Mouse (Mus musculus) heart, embryonic 10.5 days (tissue): ENCODE data around the gene Polr2f. TPM values are rescaled to one million over a fixed set of nuclear protein-coding genes. Genes with fewer than 3 reads are reported as not detected.

Experiments used
- DNase-seq: peaks from one replicate; pipeline ENCODE4 v3.0.0-alpha.2; 2017; ENCODE audit warnings: low spot score
- H3K27ac ChIP-seq: fragments of 300-500 bp; sonication (generic); 2 replicates; pipeline ENCODE4 v1.5.1; 2016; ENCODE audit warnings: mild to moderate bottlenecking
- H3K27me3 ChIP-seq: fragments of 300-500 bp; sonication (generic); 2 replicates; pipeline ENCODE4 v1.6.1; 2016; ENCODE audit warnings: mild to moderate bottlenecking; ENCODE audit not compliant: poor library complexity, insufficient read depth, severe bottlenecking
- H3K36me3 ChIP-seq: fragments of 300-500 bp; sonication (generic); 2 replicates; pipeline ENCODE4 v1.6.1; 2016; ENCODE audit warnings: mild to moderate bottlenecking, moderate library complexity
- H3K4me1 ChIP-seq: fragments of 300-500 bp; sonication (generic); 2 replicates; pipeline ENCODE4 v1.6.1; 2016; ENCODE audit warnings: mild to moderate bottlenecking
- H3K4me3 ChIP-seq: fragments of 300-500 bp; sonication (generic); 2 replicates; pipeline ENCODE4 v1.5.1; 2016; ENCODE audit warnings: mild to moderate bottlenecking, moderate library complexity
- H3K9me3 ChIP-seq: fragments of 300-500 bp; sonication (generic); 2 replicates; pipeline ENCODE4 v1.6.1; 2016; ENCODE audit warnings: mild to moderate bottlenecking, moderate library complexity
- WGBS: fragments of 180-500 bp; shearing (Covaris S2); methylation state at CpG from one replicate; pipeline ENCODE4 v1.1.7; 2016; 5-methylcytosine and 5-hydroxymethylcytosine counted together
- polyA plus RNA-seq: library from polyadenylated mRNA; unstranded; fragments of >200 nt; fragmentation: Nextera tagmentation; extraction: Ambion mirVana; gene quantifications from 2 replicates; pipeline ENCODE4 v1.2.1, GENCODE M21; 2016

Polr2f gene
- polyA plus RNA-seq, 1 experiment from 2014 or later = 326 TPM

- peaks cover 8% of the 10 kb centered on the region; the same call in 1 of the 2 replicates for H3K4me1 ChIP-seq
- no peaks in the 10 kb centered on the region for H3K27me3 ChIP-seq
- DNase-seq = no peak
- H3K27ac ChIP-seq = peak overlapping the region; percentile 9; the same call in 1 of the 2 replicates
- peaks cover 96% of the 10 kb centered on the region for H3K36me3 ChIP-seq
- H3K4me3 ChIP-seq = no peak overlapping the region
- WGBS = 77% methylated on average over 10 of the region's 10 CpGs
- H3K9me3 ChIP-seq = no peaks in the 10 kb centered on the region
Observed at GRCm38 (mm10) chr15:79124331-79124875, 16.4 kb upstream of the Polr2f start.

GRCm38 (mm10) chr15:79126217-79126932, 14.4 kb upstream of the Polr2f start:
- DNase-seq = no peak
- H3K4me3 ChIP-seq = no peak overlapping the region
- H3K27ac ChIP-seq = no peak overlapping the region
- H3K36me3 ChIP-seq = peaks cover 96% of the 10 kb centered on the region
- WGBS = 79% methylated on average over 13 of the region's 13 CpGs
- H3K27me3 ChIP-seq = no peaks in the 10 kb centered on the region
- H3K4me1 ChIP-seq = 0 out of 2 replicates have a peak, but pooled peaks cover 3% of the 10 kb centered on the region
- no peaks in the 10 kb centered on the region for H3K9me3 ChIP-seq

GRCm38 (mm10) chr15:79127101-79127500, 13.7 kb upstream of the Polr2f start:
- 88% methylated on average over 12 of the region's 12 CpGs for WGBS
- Histone ChIP-seq H3K27ac (no peak overlapping the region), H3K27me3 (no peaks in the 10 kb centered on the region), H3K4me3 (no peak overlapping the region), H3K36me3 (peaks cover 97% of the 10 kb centered on the region), H3K9me3 (no peaks in the 10 kb centered on the region), H3K4me1 (0 out of 2 replicates have a peak, but pooled peaks cover 3% of the 10 kb centered on the region)
- DNase-seq = no peak

- Histone ChIP-seq H3K36me3 (peaks cover 97% of the 10 kb centered on the region), H3K27ac (no peak overlapping the region), H3K9me3 (no peaks in the 10 kb centered on the region), H3K27me3 (no peaks in the 10 kb centered on the region), H3K4me1 (peaks cover 3% of the 10 kb centered on the region; the same call in 1 of the 2 replicates), H3K4me3 (no peak overlapping the region)
- WGBS = 89% methylated on average over 5 of the region's 5 CpGs
- DNase-seq = no peak
Observed at GRCm38 (mm10) chr15:79128208-79128607, 12.6 kb upstream of the Polr2f start.

GRCm38 (mm10) chr15:79129311-79129710, 11.5 kb upstream of the Polr2f start:
- H3K36me3 ChIP-seq = peaks cover 97% of the 10 kb centered on the region

GRCm38 (mm10) chr15:79130782-79131181, 10.0 kb upstream of the Polr2f start:
- DNase-seq = no peak
- H3K36me3 ChIP-seq = peaks cover 91% of the 10 kb centered on the region
- no peaks in the 10 kb centered on the region for H3K9me3 ChIP-seq
- H3K27me3 ChIP-seq = no peaks in the 10 kb centered on the region
- WGBS = 87% methylated on average over 10 of the region's 10 CpGs
- no peak overlapping the region for H3K27ac ChIP-seq
- H3K4me1 ChIP-seq = no peaks in the 10 kb centered on the region; the same call in 1 of the 2 replicates
- H3K4me3 ChIP-seq = no peak overlapping the region

More at GRCm38 (mm10) chr15:79129311-79129710, 11.5 kb upstream of the Polr2f start:
- WGBS = 76% methylated on average over 7 of the region's 7 CpGs
- DNase-seq = no peak
- Histone ChIP-seq H3K4me1 (no peaks in the 10 kb centered on the region; the same call in 1 of the 2 replicates), H3K4me3 (no peak overlapping the region), H3K27me3 (no peaks in the 10 kb centered on the region), H3K9me3 (no peaks in the 10 kb centered on the region), H3K27ac (no peak overlapping the region)

GRCm38 (mm10) chr15:79131442-79131841, 9.4 kb upstream of the Polr2f start:
- 65% methylated on average over 7 of the region's 7 CpGs for WGBS
- no peaks in the 10 kb centered on the region; the same call in 1 of the 2 replicates for H3K4me1 ChIP-seq
- H3K27ac ChIP-seq = no peak overlapping the region
- no peak overlapping the region for H3K4me3 ChIP-seq
- DNase-seq = no peak
- H3K36me3 ChIP-seq = peaks cover 85% of the 10 kb centered on the region
- H3K27me3 ChIP-seq = no peaks in the 10 kb centered on the region
- H3K9me3 ChIP-seq = no peaks in the 10 kb centered on the region

- Histone ChIP-seq H3K27me3 (no peaks in the 10 kb centered on the region), H3K9me3 (no peaks in the 10 kb centered on the region), H3K4me1 (no peaks in the 10 kb centered on the region; the same call in 1 of the 2 replicates), H3K4me3 (no peak overlapping the region), H3K36me3 (peaks cover 67% of the 10 kb centered on the region), H3K27ac (no peak overlapping the region)
- no peak for DNase-seq
- WGBS = 85% methylated on average over 6 of the region's 6 CpGs
Observed at GRCm38 (mm10) chr15:79133191-79133661, 7.6 kb upstream of the Polr2f start.

- Histone ChIP-seq H3K9me3 (no peaks in the 10 kb centered on the region), H3K4me3 (no peak overlapping the region), H3K4me1 (no peaks in the 10 kb centered on the region; the same call in 1 of the 2 replicates), H3K36me3 (peaks cover 55% of the 10 kb centered on the region), H3K27ac (no peak overlapping the region), H3K27me3 (no peaks in the 10 kb centered on the region)
- 81% methylated on average over 9 of the region's 9 CpGs for WGBS
- DNase-seq = no peak
Observed at GRCm38 (mm10) chr15:79134496-79135270, 6.1 kb upstream of the Polr2f start.

GRCm38 (mm10) chr15:79135332-79135731, 5.5 kb upstream of the Polr2f start:
- H3K36me3 ChIP-seq = peaks cover 49% of the 10 kb centered on the region
- no peaks in the 10 kb centered on the region for H3K9me3 ChIP-seq
- H3K4me1 ChIP-seq = peaks cover under 1% of the 10 kb centered on the region; the same call in 1 of the 2 replicates
- 78% methylated on average over 9 of the region's 9 CpGs for WGBS
- no peak for DNase-seq
- no peaks in the 10 kb centered on the region for H3K27me3 ChIP-seq
- no peak overlapping the region for H3K4me3 ChIP-seq
- no peak overlapping the region for H3K27ac ChIP-seq

GRCm38 (mm10) chr15:79135783-79136575, 4.8 kb upstream of the Polr2f start:
- H3K36me3 ChIP-seq = peaks cover 42% of the 10 kb centered on the region
- no peak for DNase-seq
- H3K27me3 ChIP-seq = no peaks in the 10 kb centered on the region
- no peaks in the 10 kb centered on the region for H3K9me3 ChIP-seq
- no peak overlapping the region for H3K27ac ChIP-seq
- WGBS = 80% methylated on average over 11 of the region's 11 CpGs
- H3K4me3 ChIP-seq = no peak overlapping the region
- H3K4me1 ChIP-seq = peaks cover 6% of the 10 kb centered on the region; the same call in 1 of the 2 replicates

- H3K36me3 ChIP-seq = peaks cover 14% of the 10 kb centered on the region
- WGBS = 58% methylated on average over 10 of the region's 10 CpGs
- no peak for DNase-seq
- no peaks in the 10 kb centered on the region for H3K27me3 ChIP-seq
- H3K27ac ChIP-seq = no peak overlapping the region
- H3K9me3 ChIP-seq = no peaks in the 10 kb centered on the region
- H3K4me1 ChIP-seq = peaks cover 20% of the 10 kb centered on the region
- no peak overlapping the region for H3K4me3 ChIP-seq
Observed at GRCm38 (mm10) chr15:79139640-79140039, 1.2 kb upstream of the Polr2f start.
